Mouse (Mus musculus): ENCODE data around the gene Grm4. TPM values are rescaled to one million over a fixed set of nuclear protein-coding genes. Genes with fewer than 3 reads are reported as not detected.

Grm4 gene
- total and polyA plus RNA-seq, 3 experiments: 0.06 TPM; not detected in 2

DNA sequence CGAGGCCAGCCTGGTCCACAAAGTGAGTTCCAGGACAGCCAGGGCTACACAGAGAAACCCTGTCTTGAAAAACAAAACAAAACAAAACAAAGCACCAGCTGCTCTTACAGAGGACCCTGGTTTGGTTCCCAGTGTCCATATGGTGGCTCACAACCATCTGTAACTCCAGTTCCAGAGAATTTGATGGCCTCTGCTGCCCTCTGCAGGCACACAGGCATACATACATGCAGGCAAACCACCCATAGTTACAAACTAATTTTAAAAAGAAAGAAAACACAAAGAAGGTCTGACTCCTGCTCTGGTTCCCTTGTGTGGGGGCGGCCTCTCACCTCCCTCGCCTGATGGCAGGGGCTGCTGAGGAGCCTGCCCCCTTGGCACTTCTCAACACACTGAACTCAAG, 12.2 kb upstream of the Grm4 start (continued):
- no peak for TF ChIP-seq TAL1 (IDR thresholded peaks at IDR 0.05; ENCODE audit: low read length)

GRCm38 (mm10) chr17:27532095-27532494, 10.9 kb upstream of the Grm4 start:
- DNase-seq (ENCODE audit: low read depth, low spot score): peak; percentile 51
- Histone ChIP-seq H3K9ac (ENCODE audit: control insufficient read depth, low read depth, low read length, poor library complexity, severe bottlenecking) (no peak overlapping the region), H3K79me2 (ENCODE audit: control insufficient read depth, insufficient read depth, low read length, poor library complexity) (no peaks in the 10 kb centered on the region), H3K36me3 (ENCODE audit: control insufficient read depth in 1 of 2, insufficient read depth in 2 of 2, low read length in 2 of 2) (no peaks in the 10 kb centered on the region), H3K27me3 (ENCODE audit: control insufficient read depth in 1 of 2, insufficient read depth in 2 of 2, low read length in 2 of 2) (no peaks in the 10 kb centered on the region), H3K4me1 (ENCODE audit: control insufficient read depth in 1 of 2, insufficient read depth in 2 of 2, low read length in 2 of 2) (no peaks in the 10 kb centered on the region), H3K4me3 (ENCODE audit: control insufficient read depth in 1 of 2, insufficient read depth in 1 of 2, low read depth in 2 of 2, low read length in 2 of 2) (no peak overlapping the region), H3K9me3 (replicated peaks; ENCODE audit: insufficient read depth, low read length) (no peaks in the 10 kb centered on the region), H3K27ac (ENCODE audit: control insufficient read depth, low read depth, low read length) (peak overlapping the region; percentile 5; the same call in 1 of the 2 replicates)
- TF ChIP-seq EP300 (IDR thresholded peaks at IDR 0.05; ENCODE audit: low read depth in 1 of 2, low read length in 2 of 2): peak; percentile 26 to 32; a peak in 1 of 4 replicates
- 0 out of 2 replicates have a peak, but pooled peaks have one; percentile 18 for TF ChIP-seq ZNF384 (IDR thresholded peaks at IDR 0.05; ENCODE audit: low read depth, low read length)
- TF ChIP-seq ELF1 (IDR thresholded peaks at IDR 0.05; ENCODE audit: low read depth, low read length): no peak
- peak; percentile 95 for TF ChIP-seq GABPA (IDR thresholded peaks at IDR 0.05; ENCODE audit: low read depth, low read length)
- no peak for TF ChIP-seq HCFC1 (IDR thresholded peaks at IDR 0.05; ENCODE audit: low read depth, low read length)
- TF ChIP-seq MAFK (IDR thresholded peaks at IDR 0.05; ENCODE audit: borderline replicate concordance, low read depth, low read length): peak; percentile 86

- Histone ChIP-seq H3K27ac (ENCODE audit: control insufficient read depth, low read depth, low read length) (no peak overlapping the region), H3K4me1 (ENCODE audit: control insufficient read depth in 1 of 2, insufficient read depth in 2 of 2, low read length in 2 of 2) (no peaks in the 10 kb centered on the region), H3K27me3 (ENCODE audit: control insufficient read depth in 1 of 2, insufficient read depth in 2 of 2, low read length in 2 of 2) (no peaks in the 10 kb centered on the region), H3K36me3 (ENCODE audit: control insufficient read depth in 1 of 2, insufficient read depth in 2 of 2, low read length in 2 of 2) (no peaks in the 10 kb centered on the region), H3K9me3 (replicated peaks; ENCODE audit: insufficient read depth, low read length) (no peaks in the 10 kb centered on the region), H3K79me2 (ENCODE audit: control insufficient read depth, insufficient read depth, low read length, poor library complexity) (no peaks in the 10 kb centered on the region), H3K4me3 (ENCODE audit: control insufficient read depth in 1 of 2, insufficient read depth in 1 of 2, low read depth in 2 of 2, low read length in 2 of 2) (no peak overlapping the region), H3K9ac (ENCODE audit: control insufficient read depth, low read depth, low read length, poor library complexity, severe bottlenecking) (no peak overlapping the region)
- no peak for DNase-seq (ENCODE audit: low read depth, low spot score)
- TF ChIP-seq KAT2A (conservative IDR thresholded peaks at IDR 0.05; ENCODE audit: low read depth, low read length): no peak
- no peak for TF ChIP-seq MEF2A (IDR thresholded peaks at IDR 0.05; ENCODE audit: extremely low read depth, insufficient replicate concordance, low read depth, low read length, poor library complexity, severe bottlenecking)
- no peak for TF ChIP-seq RAD21 (IDR thresholded peaks at IDR 0.05; ENCODE audit: low read depth, low read length)
- TF ChIP-seq MAX (IDR thresholded peaks at IDR 0.05; ENCODE audit: low read length): no peak
- no peak for TF ChIP-seq ZKSCAN1 (IDR thresholded peaks at IDR 0.05; ENCODE audit: low read depth, low read length)
Measured at GRCm38 (mm10) chr17:27528767-27529166, 7.6 kb upstream of the Grm4 start.

DNA sequence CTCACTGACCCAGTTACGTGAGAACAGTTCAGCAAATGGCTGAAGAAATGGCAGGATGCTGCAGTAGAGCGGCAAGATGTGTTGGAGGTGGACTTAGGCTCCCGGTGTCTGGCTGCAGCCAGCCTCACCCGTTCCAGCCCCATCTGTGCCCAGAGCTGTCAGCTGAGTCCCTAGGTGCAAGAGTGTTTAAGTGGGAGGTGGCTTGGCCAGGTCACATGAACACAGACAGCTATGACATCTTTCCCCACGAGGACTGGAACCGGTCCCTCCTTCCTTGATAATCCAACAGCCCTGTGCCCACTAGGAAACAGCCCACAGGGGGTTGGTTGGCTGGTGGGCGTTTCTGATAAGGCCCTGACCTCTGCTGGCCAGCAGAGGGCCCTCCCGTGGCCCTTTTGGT, 6.8 kb upstream of the Grm4 start:
- Histone ChIP-seq H3K27me3 (ENCODE audit: control insufficient read depth in 1 of 2, insufficient read depth in 2 of 2, low read length in 2 of 2) (no peaks in the 10 kb centered on the region), H3K79me2 (ENCODE audit: control insufficient read depth, insufficient read depth, low read length, poor library complexity) (no peaks in the 10 kb centered on the region), H3K36me3 (ENCODE audit: control insufficient read depth in 1 of 2, insufficient read depth in 2 of 2, low read length in 2 of 2) (no peaks in the 10 kb centered on the region), H3K9ac (ENCODE audit: control insufficient read depth, low read depth, low read length, poor library complexity, severe bottlenecking) (no peak overlapping the region), H3K9me3 (replicated peaks; ENCODE audit: insufficient read depth, low read length) (no peaks in the 10 kb centered on the region), H3K4me1 (ENCODE audit: control insufficient read depth in 1 of 2, insufficient read depth in 2 of 2, low read length in 2 of 2) (no peaks in the 10 kb centered on the region), H3K4me3 (ENCODE audit: control insufficient read depth in 1 of 2, insufficient read depth in 1 of 2, low read depth in 2 of 2, low read length in 2 of 2) (no peak overlapping the region), H3K27ac (ENCODE audit: control insufficient read depth, low read depth, low read length) (no peak overlapping the region)
- DNase-seq (ENCODE audit: low read depth, low spot score): no peak
- no peak for TF ChIP-seq ZNF384 (IDR thresholded peaks at IDR 0.05; ENCODE audit: low read depth, low read length)
- TF ChIP-seq USF1 (IDR thresholded peaks at IDR 0.05; ENCODE audit: low read depth, low read length): peak; percentile 24; the same call in 1 of the 2 replicates
- TF ChIP-seq CTCF (IDR thresholded peaks at IDR 0.05 in 2 of 3, conservative IDR thresholded peaks at IDR 0.05 in 1 of 3; ENCODE audit: control insufficient read depth in 1 of 3, insufficient read depth in 1 of 3, low read depth in 2 of 3, low read length in 3 of 3, poor library complexity in 1 of 3, severe bottlenecking in 1 of 3): peak in 2 of 3 experiments; percentile 27 to 48; a peak in 4 of 6 replicates
- TF ChIP-seq SMC3 (IDR thresholded peaks at IDR 0.05; ENCODE audit: low read depth, low read length): peak; percentile 12; the same call in 1 of the 2 replicates
- no peak for TF ChIP-seq RAD21 (IDR thresholded peaks at IDR 0.05; ENCODE audit: low read depth, low read length)
- TF ChIP-seq ZC3H11A (IDR thresholded peaks at IDR 0.05; ENCODE audit: low read depth, low read length): 0 out of 2 replicates have a peak, but pooled peaks have one; percentile 5
